Mouse (Mus musculus) mouse embryonic stem cell (cell line): ENCODE results near the gene Ehd1.

Source experiments
- in situ Hi-C, 2 experiments: fragments of 300-500 bp; cut with MboI; formaldehyde crosslinking; loops; 1 replicate in 1 of 2; 3 replicates in 1 of 2; pipeline ENCODE4 v1.14.3; 2019 to 2020; ENCODE audit warnings: low sequenced_read_pairs in 2 of 2, low pct_unique_long_range_greater_than_20kb in 1 of 2, mixed read lengths in 1 of 2; ENCODE audit not compliant: unreplicated experiment in 1 of 2

The Ehd1 gene

DNA sequence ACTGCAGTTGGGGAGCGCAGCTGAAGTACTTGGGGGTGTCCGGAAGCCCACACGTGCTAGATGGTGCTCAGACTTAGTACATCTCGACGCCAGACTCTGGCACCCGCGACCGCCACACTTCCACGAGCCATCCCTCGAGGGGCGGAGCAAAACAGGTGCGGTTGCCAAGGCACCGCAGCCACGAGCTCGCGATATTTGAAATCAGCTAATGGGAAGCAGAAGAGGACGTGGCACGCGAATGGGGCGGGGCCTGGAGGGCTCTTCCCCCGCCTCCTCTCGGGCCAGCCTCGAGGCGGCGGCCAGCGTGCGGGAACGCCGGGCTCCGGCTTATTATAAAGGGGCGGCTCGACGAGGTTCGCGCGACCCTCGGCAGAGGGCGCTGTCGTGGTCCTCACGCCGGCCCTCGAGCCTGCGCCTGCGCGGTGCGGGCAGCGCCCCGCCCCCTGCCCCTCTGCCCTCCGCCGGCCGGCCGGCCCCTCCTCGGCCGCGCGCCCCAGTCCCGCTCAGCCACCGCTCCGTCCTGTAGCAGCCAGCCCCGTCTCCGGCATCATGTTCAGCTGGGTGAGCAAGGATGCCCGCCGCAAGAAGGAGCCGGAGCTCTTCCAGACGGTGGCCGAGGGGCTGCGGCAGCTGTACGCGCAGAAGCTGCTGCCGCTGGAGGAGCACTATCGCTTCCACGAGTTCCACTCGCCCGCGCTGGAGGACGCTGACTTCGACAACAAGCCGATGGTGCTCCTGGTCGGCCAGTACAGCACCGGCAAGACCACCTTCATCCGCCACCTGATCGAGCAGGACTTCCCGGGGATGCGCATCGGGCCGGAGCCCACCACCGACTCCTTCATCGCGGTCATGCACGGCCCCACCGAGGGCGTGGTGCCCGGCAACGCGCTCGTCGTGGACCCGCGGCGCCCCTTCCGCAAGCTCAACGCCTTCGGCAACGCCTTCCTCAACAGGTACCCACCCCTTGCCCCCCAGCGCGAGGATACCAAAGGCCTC lies at the start of gene Ehd1:
TSS of gene Ehd1 (plus strand) at position 300 of the 996 bp plus-strand sequence.
- in situ Hi-C loops, result no loop called here

DNA sequence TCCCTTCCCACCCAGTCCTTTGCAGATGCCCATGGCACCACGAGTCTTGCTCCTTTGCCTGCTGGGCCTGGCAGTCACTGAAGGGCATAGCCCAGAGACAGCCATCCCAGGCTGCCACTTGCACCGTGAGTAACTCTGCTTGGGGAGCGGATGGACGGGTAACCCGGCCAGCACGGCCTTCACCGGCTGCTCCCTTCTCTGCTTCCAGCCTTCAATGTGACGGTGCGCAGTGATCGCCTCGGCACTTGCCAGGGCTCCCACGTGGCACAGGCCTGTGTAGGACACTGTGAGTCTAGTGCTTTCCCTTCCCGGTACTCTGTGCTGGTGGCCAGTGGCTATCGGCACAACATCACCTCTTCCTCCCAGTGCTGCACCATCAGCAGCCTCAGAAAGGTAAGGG lies 49.8 kb upstream of the Ehd1 start:
- in situ Hi-C loops, result no loop called here

DNA sequence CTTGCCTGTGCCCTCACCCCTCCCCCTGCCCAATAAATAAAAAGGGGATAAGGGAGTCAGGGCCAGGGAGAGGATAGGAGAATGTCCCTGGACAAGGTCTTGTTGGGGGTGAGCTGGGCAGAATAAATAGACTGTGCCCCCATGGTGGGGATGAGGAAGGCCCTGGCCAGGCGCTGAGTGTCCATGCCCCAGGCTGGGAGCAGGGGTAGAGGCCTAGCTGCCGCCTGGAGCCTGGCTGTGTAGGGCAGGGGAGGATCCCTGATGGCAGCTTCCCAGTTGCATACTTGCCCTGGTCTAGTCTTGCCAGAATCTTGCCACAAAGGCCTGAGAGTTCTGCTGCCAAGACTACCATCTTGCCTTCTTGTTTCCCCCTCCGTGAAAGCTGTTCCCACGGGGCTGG lies 48.7 kb upstream of the Ehd1 start:
- in situ Hi-C loops, result no loop called here

- in situ Hi-C loops, result no loop called here
Observed at GRCm38 (mm10) chr19:6230411-6230810, 46.1 kb upstream of the Ehd1 start.

GRCm38 (mm10) chr19:6231036-6231435 lies 45.5 kb upstream of the Ehd1 start:
- in situ Hi-C loops, result no loop called here

- in situ Hi-C loops, result no loop called here
Observed at GRCm38 (mm10) chr19:6233647-6234046, 42.9 kb upstream of the Ehd1 start.

DNA sequence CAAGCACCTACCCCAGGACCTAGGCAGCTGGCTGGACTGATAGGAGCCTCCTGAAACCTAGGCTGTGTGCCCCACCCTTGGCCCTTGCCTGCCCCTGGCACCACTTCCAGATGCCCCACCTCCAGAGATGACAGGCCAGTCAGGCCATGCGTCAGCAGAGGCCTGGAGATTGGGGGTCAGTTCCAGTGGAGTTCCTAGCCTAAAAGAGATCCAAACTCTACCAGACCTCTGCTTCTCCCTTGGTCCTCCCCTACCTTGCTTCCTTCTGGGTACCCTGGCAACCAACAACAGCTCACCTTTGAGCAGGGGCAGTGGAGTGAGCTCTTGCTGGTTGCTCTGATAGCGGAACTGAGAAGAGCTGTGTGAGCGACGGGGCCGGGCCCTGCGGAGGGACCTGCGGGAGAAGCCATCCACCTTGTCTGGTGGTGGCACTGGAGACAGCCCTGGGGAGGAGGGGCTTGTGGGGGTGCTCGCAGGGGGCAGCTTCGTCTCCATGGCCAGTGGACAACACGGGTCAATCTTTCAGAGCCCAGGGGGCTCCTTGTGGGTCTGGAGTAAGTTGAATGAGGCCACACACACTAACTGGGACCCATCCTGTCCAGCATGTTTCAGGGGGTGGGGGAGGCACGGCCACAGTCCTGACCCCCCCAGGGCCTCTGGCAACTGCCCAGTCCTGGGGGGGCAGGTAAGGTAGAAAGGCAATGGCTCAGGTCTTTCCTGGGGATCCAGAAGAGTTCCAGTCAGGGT lies 42.0 kb upstream of the Ehd1 start:
- in situ Hi-C loops, result no loop called here

GRCm38 (mm10) chr19:6235084-6236052 lies 41.2 kb upstream of the Ehd1 start, which contains the start of gene Ppp2r5b:
Gene Ppp2r5b, minus strand, starts transcription at chr19:6235872.
- in situ Hi-C loops, result no loop called here

GRCm38 (mm10) chr19:6236053-6236441 lies 40.5 kb upstream of the Ehd1 start:
- in situ Hi-C loops, result no loop called here

DNA sequence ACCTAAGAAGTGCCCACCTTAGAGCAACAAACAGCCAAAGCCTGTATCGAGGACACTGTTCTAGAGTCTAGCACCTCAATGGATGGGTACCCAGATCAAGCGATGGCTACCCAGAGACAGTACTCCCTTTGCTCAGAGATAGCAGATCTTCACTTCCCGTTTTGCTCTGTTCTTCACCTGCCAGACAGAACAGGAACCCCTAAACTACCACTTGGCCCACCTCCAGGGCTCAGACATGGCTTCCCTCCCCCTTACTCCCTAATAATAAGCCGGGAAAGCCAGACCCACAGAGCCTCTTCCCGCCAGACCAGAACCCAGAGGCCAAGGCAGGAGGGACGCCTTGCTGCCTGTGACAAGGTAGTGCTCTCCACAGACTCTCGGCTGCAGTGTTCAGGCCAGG lies 39.7 kb upstream of the Ehd1 start:
- in situ Hi-C loops, result no loop called here

GRCm38 (mm10) chr19:6238740-6239139 lies 37.8 kb upstream of the Ehd1 start:
- in situ Hi-C loops, result no loop called here

DNA sequence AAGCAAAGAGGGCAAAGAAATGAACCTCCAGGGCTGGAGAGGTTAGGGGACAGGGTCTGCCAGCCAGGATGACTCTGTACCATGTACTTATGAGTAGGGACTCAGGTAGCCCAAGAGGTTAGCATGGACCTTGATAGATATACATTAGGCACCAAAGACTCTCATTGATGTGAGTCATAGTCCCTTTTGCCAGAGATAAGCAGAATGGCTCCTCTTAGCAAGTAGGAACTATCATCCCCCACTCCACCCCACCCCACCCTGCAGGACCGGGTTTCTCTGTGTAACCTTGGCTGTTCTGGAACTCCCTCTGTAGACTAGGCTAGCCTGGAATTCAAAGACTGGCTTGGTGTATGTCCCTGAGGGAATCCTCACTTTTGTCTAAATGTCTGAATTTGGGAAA lies 36.4 kb upstream of the Ehd1 start:
- in situ Hi-C loops, result no loop called here

DNA sequence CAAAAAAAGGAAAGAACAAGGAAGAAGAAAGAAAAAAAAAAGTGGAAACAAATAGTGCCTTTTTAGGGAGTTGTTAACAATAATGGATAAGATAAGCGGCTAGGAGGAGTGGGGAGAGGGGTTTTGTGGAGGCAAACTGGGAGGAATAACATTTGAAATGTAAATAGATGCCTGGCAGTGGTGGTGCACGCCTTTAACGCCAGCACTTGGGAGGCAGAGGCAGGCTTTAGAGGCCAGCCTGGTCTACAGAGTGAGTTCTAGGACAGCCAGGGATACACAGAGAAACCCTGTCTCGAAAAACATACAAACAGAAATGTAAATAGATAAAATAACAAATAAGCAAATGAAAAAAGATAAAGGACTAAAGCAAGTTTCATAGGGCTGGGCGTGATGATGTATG lies 35.8 kb upstream of the Ehd1 start:
- in situ Hi-C loops, result no loop called here

DNA sequence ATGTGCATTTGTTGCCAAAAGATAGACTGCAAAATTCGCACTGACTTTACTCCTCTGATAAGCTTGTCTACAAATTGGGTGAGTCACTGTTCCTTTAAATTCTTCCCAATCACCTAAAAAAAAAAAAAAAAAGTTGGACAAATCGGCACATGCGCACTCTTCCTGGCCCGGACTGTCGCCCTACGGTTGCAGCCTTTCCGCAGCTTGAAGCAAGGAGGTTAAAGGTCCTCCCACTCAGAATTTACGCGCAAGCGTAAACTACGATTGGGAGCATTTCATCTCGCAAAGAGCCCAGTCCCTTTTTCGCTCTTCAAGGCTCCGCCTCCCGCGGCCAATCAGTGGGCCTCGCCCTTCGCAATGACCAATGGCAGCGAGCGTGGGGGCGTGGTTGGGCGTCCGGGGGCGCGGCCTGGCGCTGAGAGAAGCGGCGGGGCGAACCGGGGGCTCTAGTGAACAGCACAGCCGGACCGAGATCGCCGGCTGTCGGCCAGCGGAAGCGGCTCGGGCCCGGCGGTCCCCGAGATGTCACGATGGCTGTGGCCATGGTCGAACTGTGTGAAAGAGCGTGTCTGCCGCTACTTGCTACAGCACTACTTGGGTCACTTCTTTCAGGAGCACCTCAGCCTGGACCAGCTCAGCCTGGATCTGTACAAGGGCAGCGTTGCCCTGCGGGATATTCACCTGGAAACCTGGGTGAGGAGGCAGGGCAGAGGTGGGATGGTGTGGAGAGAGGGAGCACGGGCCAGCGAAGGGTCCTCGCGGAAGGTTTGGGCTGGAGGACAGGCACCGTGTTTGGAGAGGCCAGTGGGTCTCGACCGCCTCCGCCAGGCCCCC lies 35.0 kb upstream of the Ehd1 start, which contains the start of gene Atg2a:
TSS of gene Atg2a (plus strand) at position 395 of the 834 bp plus-strand sequence.
- in situ Hi-C loops, result no loop called here

DNA sequence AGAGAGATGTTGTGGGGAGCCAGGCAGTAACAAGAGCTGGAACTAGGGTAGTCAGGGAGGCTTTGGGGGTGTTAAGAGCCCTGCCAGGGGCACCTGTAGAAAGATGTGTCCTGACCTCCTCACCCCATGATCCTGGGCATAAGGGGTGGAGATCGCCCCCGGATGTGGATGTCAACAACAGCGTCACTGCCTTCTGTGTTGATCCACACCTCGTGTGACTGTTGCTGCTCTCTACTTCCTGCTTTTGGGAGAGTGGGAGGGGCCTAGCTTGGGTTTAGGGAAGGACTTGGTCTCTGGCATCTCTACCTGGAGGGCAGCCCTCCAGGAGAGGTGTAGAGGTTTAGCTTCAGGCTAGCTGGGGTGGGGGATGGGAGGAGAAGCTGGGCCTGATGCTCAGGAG lies 34.2 kb upstream of the Ehd1 start:
- in situ Hi-C loops, result no loop called here

DNA sequence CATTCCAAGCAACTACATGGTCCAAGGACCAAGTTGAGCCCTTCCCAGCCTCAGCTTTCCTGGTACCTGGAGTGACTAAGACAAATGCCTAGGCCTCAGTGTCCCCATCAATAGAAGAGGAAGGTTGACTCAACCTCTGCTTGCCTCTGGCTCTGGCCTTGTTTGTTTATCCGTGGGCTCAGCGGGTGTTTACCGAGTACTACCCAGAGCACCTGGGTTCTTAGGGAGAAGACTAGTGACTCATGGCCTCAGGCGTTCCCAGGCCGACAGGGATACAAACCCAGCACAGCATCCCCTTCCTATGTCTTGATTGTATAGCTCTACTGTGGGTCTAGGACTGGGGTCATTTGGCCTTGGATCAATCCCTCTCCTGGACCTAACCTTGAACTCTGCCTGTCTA lies 33.3 kb upstream of the Ehd1 start:
- in situ Hi-C loops, result no loop called here

- in situ Hi-C loops, result no loop called here
Observed at GRCm38 (mm10) chr19:6245806-6246205, 30.7 kb upstream of the Ehd1 start.
